17 mouse cellular contexts compared by ENCODE assay signal in the genomic region with DNA sequence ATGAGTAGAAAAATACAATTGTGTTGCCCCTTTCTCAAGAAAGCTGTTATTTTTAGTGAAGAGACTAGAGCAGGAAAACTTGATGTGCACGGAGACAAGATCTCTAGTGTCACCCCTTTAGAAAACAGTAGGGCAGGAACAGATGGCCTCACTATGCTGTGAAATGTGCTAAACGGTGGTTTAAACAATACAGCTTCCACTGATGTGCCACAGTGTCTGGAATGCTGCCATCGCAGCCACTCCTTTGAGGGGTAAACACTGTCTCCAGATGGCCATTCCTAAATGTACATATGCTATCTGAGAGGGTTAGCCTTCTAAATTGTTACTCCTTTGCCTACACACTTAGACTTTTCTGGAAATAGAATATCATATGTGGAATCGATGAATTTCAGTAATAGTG.
DNase-seq lines count a peak whose midpoint lies in the region; ATAC-seq and TF ChIP-seq lines count a peak whose summit lies in the region.
"Had no signal": no experiment of that assay in that cellular context is flagged by ENCODE, and none has a peak within 500 bp of the region (broad histone marks: within the 10 kb centered on the region; RNA-seq: fewer than 3 reads in every experiment).

No protein-coding gene starts in this region.

- 62% methylated on average over 4 of the region's 4 CpGs for WGBS in forebrain, embryonic 14.5 days
- 77% methylated on average over 4 of the region's 4 CpGs for WGBS in forebrain, embryonic 12.5 days
- WGBS in forebrain, postnatal 0 days = 56% methylated on average over 4 of the region's 4 CpGs

- no peak overlapping the region; the same call in 1 of the 2 replicates for H3K27ac ChIP-seq in forebrain, embryonic 14.5 days (ENCODE audit: low read depth, low read length)
- no peak overlapping the region for H3K27ac ChIP-seq in forebrain, embryonic 12.5 days
- H3K27ac ChIP-seq in forebrain, postnatal 0 days (ENCODE audit: low read depth, low read length) = no peak overlapping the region
- H3K27ac ChIP-seq: embryonic facial prominence, embryonic 13.5 days; left cerebral cortex, adult 2 months; lung, embryonic 15.5 days; stomach, postnatal 0 days had no signal

- H3K27me3 ChIP-seq in forebrain, embryonic 14.5 days (replicated peaks; ENCODE audit: control insufficient read depth, insufficient read depth, low read length) = no peaks in the 10 kb centered on the region
- no peaks in the 10 kb centered on the region for H3K27me3 ChIP-seq in forebrain, embryonic 12.5 days
- H3K27me3 ChIP-seq in forebrain, postnatal 0 days (ENCODE audit: insufficient read depth, low read length) = no peaks in the 10 kb centered on the region
- H3K27me3 ChIP-seq: embryonic facial prominence, embryonic 13.5 days; lung, embryonic 15.5 days; megakaryocyte, embryonic 14.5 days had no signal

- H3K9ac ChIP-seq in forebrain, embryonic 14.5 days (ENCODE audit: low read length) = no peak overlapping the region
- H3K9ac ChIP-seq in forebrain, embryonic 12.5 days = no peak overlapping the region
- no peak overlapping the region for H3K9ac ChIP-seq in forebrain, postnatal 0 days
- H3K9ac ChIP-seq: embryonic facial prominence, embryonic 13.5 days; lung, embryonic 15.5 days had no signal

- ATAC-seq in forebrain, embryonic 14.5 days = peak; percentile 92
- ATAC-seq in forebrain, embryonic 12.5 days (ENCODE audit: low FRiP score) = no peak
- peak; percentile 69 for ATAC-seq in forebrain, postnatal 0 days

- no peak for TF ChIP-seq CTCF in forebrain, postnatal 0 days (IDR thresholded peaks at IDR 0.05; ENCODE audit: low read depth)

- DNase-seq in forebrain, embryonic 14.5 days (ENCODE audit: low spot score) = peak; percentile 75
- peak; percentile 12 to 21 for DNase-seq in left cerebral cortex, adult 18-20 months (ENCODE audit: low spot score in 2 of 2)
- no peak for DNase-seq in left cerebral cortex, adult 11 months (ENCODE audit: low spot score)
- peak; percentile 16 for DNase-seq in forebrain, postnatal 0 days
- DNase-seq in right cerebral cortex, postnatal 25 days = peak; percentile 9
- no peak for DNase-seq in urinary bladder, postnatal 14 days (ENCODE audit: low spot score)
- DNase-seq: adrenal gland, adult 8-10 months; B cell, adult 2 months; cerebellum, postnatal 36 days; kidney, adult 9 months; thymus, postnatal 4 days had no signal

- no peaks in the 10 kb centered on the region for H3K9me3 ChIP-seq in forebrain, embryonic 14.5 days (replicated peaks; ENCODE audit: control insufficient read depth, low read length)
- no peaks in the 10 kb centered on the region for H3K9me3 ChIP-seq in forebrain, embryonic 12.5 days
- H3K9me3 ChIP-seq in forebrain, postnatal 0 days (ENCODE audit: low read length) = no peaks in the 10 kb centered on the region
- H3K9me3 ChIP-seq: embryonic facial prominence, embryonic 13.5 days; lung, embryonic 15.5 days; megakaryocyte, embryonic 14.5 days had no signal

- H3K4me2 ChIP-seq in forebrain, embryonic 14.5 days (ENCODE audit: low read length) = no peak overlapping the region
- H3K4me2 ChIP-seq in forebrain, embryonic 12.5 days = no peak overlapping the region
- H3K4me2 ChIP-seq in forebrain, postnatal 0 days (ENCODE audit: low read depth) = no peak overlapping the region
- H3K4me2 ChIP-seq: embryonic facial prominence, embryonic 13.5 days; lung, embryonic 15.5 days had no signal

- no peaks in the 10 kb centered on the region for H3K4me1 ChIP-seq in forebrain, embryonic 14.5 days (ENCODE audit: control insufficient read depth, insufficient read depth, low read length)
- H3K4me1 ChIP-seq in forebrain, embryonic 12.5 days = no peaks in the 10 kb centered on the region
- no peaks in the 10 kb centered on the region for H3K4me1 ChIP-seq in forebrain, postnatal 0 days (ENCODE audit: insufficient read depth)
- H3K4me1 ChIP-seq: embryonic facial prominence, embryonic 13.5 days; lung, embryonic 15.5 days; megakaryocyte, embryonic 14.5 days had no signal

- no peak overlapping the region for H3K4me3 ChIP-seq in forebrain, embryonic 14.5 days (ENCODE audit: low read depth, low read length)
- H3K4me3 ChIP-seq in forebrain, embryonic 12.5 days (replicated peaks) = no peak overlapping the region
- H3K4me3 ChIP-seq in forebrain, postnatal 0 days (ENCODE audit: low read depth, low read length) = no peak overlapping the region
- H3K4me3 ChIP-seq: embryonic facial prominence, embryonic 13.5 days; left cerebral cortex, adult 2 months; lung, embryonic 15.5 days; megakaryocyte, embryonic 14.5 days had no signal

- no peaks in the 10 kb centered on the region for H3K36me3 ChIP-seq in forebrain, embryonic 14.5 days (ENCODE audit: control insufficient read depth, insufficient read depth, low read length)
- no peaks in the 10 kb centered on the region for H3K36me3 ChIP-seq in forebrain, embryonic 12.5 days (replicated peaks)
- H3K36me3 ChIP-seq in forebrain, postnatal 0 days (ENCODE audit: insufficient read depth) = no peaks in the 10 kb centered on the region
- H3K36me3 ChIP-seq: embryonic facial prominence, embryonic 13.5 days; lung, embryonic 15.5 days had no signal

Comparison
In these comparisons a context has a peak if more than half of its experiments do, and no peak if none do; other contexts are left out.
1. DNase-seq: peak in forebrain, embryonic 14.5 days (single experiment), left cerebral cortex, adult 18-20 months (2 of 2), forebrain, postnatal 0 days (single experiment) and right cerebral cortex, postnatal 25 days (single experiment); none in left cerebral cortex, adult 11 months (single experiment) and urinary bladder, postnatal 14 days (single experiment).